Mouse (Mus musculus) B cell, adult 2 months (primary cell): ENCODE results near the gene Gm11492.

Source experiments
- DNase-seq, 2 experiments: peaks; one replicate each; pipeline ENCODE4 v3.0.0; 2022

Gene Gm11492

DNA sequence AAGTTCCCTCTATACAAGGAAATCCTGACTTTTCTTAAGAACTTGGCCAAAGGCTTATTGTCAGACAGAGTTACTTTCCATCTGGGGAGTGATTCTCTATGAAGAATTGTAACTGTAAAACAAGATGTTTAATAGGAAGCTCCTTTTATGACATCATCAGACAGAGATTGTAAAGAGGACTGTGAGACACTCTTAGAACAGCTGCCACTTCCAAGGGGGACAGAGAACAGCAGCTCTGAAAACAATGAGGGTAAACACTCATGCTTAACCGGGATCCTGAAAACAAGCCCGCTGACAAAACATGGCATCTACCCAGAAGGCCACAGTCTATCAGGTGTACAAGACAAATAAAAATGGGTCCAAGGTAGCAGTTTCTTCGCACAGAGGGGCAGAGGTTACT lies at the start of gene Gm11492:
TSS of gene Gm11492 (plus strand) at position 153 of the 400 bp plus-strand sequence.
- DNase-seq = no peak

DNA sequence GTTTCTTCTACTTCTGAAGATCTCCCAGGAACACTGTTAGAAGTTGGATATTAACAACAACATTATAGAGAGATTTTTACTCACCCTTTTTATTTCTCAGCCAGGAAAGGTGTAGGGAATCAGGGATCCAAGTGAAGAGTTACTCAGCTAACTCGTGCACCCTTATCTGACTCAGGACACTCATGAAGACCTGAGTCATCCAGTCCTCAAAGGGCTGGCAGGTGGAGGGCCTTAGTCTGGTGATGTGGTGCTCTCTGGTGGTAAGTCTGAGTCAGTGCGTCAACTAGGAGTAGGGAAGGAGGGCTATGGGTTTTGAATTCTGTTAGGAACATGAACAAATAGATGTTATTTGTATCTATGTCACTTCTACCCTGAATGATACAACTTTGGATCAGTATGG lies 47.2 kb upstream of the Gm11492 start:
- DNase-seq = peak; percentile 50 to 51

DNA sequence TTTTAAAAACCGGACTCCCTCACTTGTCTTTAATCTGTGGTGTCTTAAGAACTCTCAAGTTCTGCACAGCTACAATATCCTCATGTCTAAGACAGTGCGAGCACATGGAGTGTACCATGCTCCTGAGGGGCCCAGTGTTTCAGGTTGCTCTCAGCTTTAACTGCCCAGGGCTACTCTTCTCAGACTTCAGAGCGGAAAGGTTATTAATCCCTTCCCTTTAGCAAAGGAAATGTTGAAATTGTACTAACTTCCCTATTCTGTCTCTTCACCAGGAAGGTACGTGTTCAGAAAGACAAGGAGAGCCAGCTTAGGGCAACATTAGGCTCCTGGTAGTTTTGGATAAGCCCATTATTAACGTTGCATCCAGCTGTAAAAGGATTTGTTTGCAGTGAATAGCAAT lies 43.0 kb upstream of the Gm11492 start:
- no peak for DNase-seq

DNA sequence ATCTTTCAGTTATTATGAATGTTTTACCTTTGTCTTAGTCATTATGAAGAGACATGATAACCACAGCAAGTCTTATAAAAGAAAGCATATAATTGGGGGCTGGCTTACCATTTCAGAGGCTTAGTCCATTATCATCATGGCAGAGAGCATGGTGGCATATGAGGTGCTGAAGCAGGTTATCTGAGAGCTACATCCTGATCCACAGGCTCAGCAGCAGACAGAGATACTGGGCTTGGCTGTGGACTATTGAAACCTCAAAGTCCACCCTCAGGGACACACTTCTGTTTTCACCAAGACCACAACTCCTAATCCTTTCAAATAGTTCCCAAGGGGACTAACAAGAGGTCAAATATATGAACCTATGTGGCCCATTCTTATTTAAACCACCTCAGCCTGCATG lies 42.5 kb upstream of the Gm11492 start:
- no peak for DNase-seq

DNA sequence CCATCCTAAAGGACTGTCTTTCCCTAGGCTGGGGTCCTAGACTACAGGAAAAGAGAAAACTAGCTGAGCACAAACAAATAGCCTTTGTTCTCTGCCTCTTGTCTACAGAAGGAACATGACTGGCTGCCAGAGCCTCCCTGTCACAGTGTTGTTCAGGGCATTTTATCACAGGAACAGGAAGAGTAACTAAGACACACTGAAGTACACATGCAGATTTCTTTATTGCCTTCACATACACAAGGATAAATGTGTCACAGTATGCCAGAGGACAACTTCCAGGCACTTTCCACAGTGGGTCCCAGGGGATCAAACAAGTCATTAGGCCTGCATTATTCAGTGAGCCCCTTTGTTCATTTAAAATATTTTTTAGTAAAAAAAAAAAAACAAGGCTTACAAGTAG lies 41.7 kb upstream of the Gm11492 start:
- DNase-seq = no peak

DNA sequence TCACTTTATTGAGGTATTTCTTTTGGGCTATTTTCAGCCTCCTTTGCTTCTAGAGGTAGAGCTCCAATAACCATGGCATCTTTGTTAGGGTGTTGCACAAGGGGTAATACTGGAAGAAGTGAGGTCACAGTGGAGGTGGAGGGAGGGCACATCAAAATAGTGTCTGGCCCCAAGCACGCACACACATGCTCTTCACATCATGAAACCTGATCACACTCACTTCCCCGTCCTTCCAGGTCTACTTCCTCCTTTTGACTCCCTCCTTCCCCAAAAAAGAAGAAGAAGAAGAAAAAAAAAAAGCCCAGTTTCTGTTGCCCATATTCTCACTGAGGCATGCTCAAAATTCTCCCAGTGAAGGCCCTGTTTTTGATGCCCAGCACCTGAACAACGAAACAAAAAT lies 39.1 kb upstream of the Gm11492 start:
- DNase-seq = no peak

DNA sequence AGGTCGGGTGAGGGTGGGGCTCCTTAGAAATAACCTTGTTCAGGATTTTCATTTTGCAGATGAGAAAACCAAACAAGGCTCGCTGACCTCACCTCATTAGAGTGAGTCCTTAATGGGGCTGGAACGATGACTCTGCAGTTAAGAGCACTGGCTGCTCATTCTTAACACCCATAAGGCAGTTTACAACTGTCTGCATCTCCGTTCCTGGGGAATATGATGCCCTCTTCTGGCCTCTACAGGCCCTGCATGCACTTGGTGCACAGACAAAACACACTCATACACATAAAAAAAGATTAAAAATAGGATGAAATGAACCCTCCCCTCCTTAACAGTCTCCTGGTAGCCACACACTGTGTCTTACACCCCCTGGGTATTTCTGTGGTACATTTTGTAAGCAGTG lies 38.5 kb upstream of the Gm11492 start:
- peak; percentile 13 to 15 for DNase-seq

DNA sequence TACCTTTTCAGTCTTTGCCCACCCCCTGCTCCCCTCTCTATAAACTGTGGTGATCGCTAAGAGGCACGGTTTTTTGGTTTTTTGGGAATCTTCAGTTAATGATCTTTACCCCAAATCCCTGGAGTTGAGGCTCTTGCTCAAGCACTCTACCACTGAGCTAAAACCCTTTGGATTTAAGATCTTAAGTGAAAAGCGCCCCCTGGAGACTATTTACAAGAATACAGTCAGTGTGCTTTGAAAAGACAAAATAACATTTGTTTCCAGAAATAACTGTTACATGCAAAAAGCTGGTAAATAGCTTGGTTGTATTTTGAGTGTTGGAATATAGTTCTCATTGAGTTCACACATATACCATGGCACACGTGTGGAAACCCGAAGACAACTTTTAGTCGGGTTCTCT lies 34.8 kb upstream of the Gm11492 start:
- peak; percentile 7 to 9 for DNase-seq

DNA sequence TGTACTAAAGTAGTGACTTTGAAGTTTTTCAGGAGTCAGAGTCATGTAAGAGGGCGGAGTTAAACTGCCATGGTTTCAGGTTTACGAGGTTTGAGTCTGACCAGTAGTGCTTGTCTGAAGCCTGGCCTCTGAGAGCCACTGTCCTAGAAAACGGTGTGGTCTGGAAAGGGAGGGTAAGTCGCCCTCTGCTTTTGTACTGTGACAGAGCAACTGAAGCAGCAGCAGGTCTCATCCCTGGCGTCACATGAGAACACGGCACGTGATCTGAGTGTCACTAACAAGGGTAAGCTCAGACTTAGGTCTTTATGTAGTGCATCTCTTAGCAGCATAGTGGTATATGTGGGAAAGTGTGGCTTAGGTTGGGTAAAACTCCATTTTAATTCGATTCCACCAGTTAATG lies 24.2 kb upstream of the Gm11492 start:
- no peak for DNase-seq

DNA sequence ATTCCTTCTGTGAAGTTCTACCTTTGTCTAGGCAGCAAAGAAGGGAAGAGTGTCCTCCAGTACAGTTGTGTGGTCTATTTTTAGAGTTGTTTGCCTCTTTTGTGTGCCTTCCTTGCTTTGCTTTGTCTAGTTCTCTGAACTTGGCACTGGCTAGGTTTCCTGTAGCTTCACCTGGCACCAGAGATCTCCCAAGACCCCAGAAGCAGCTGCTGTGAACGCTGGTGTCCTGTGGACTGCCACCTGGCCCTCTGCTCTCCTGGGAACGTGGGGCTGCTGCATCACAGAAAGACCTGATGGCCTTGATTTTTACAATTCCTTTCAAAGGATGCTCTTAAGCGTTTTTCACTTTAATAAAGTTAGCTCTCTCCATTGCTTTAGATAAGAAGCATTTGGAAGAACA lies 23.5 kb upstream of the Gm11492 start:
- DNase-seq = no peak

DNA sequence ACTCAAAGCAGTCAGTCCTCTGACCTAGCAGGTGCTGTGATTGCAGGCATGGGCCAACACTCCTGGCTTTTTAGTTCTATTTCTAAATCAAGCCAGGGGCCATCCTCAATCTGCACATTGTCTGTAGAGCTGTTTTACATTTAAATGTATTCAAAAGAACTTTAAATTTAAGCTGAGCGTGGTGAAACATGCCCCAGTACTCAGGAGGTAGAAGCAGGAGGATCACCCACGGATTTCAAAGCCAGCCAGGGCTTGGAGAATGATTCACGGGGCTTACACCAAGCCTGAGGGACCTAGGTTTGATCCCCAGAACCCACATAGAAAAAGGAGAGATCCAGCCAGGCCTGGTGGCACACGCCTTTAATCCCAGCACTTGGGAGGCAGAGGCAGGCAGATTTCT lies 13.1 kb upstream of the Gm11492 start:
- no peak for DNase-seq

DNA sequence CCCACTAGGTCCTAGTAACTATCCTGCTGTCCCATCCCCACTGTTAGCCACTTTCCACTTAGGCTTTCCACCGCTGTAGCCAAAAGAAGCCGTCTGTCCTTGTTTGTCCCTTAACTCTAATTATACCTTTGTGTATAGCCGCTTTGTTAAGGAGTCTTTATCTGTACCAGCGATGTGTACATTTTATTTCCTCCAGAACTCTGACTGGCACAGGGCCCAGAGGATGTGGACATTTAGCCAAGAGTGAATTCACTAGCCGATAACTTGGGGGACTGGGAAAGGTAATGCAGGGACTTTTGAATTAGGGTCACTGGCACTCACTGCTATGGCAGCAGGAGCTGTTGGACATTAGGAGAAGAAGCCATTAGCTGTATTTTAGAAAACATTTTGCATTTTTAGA lies 12.1 kb upstream of the Gm11492 start:
- no peak for DNase-seq

DNA sequence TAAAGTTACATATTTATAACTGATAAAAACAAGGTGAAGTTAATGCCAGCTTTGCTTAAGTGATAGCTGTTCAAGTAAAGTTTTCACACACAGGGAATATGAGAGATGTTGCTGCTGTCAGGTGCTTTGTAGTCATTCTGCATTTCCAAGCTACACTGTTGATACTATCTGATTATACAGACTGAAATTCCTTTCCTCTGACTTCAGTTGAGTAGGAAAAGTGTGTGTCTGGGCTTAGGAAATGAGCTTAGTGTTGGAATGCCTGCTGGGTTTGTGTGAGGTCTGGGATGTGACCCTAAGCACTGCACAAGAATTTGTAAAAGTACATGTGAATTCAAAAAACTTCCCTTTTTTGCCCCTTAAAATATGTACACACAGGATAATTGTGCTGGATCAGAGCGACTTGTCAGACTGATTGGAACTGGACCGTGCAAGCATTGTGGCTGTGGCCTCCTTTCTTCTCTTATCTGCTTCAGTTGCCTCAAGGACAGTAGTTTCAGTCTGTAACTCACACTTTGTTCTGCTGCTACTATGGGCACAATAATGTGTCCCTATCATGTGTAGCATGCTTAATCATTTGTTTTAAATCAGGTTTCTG lies 11.2 kb upstream of the Gm11492 start:
- no peak for DNase-seq

DNA sequence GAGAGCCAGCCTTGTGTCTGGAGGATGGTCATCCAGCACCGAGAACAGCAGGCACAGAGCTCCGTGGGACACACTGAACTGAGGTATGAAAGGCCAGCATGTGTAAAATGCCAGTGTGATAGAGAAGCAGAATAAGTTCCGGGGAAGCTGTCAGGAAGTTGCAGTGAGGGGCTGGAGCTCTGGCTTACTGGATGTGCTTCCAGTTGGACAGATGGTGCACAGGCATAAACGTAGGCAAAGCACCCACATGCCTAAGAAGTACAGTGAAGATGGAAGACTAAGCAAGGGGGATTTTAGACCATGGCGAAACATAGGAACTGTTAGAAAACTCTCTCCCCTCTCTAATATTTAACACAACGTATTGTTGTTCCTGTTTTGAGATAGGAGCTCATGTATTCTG lies 5.2 kb upstream of the Gm11492 start:
- no peak for DNase-seq

DNA sequence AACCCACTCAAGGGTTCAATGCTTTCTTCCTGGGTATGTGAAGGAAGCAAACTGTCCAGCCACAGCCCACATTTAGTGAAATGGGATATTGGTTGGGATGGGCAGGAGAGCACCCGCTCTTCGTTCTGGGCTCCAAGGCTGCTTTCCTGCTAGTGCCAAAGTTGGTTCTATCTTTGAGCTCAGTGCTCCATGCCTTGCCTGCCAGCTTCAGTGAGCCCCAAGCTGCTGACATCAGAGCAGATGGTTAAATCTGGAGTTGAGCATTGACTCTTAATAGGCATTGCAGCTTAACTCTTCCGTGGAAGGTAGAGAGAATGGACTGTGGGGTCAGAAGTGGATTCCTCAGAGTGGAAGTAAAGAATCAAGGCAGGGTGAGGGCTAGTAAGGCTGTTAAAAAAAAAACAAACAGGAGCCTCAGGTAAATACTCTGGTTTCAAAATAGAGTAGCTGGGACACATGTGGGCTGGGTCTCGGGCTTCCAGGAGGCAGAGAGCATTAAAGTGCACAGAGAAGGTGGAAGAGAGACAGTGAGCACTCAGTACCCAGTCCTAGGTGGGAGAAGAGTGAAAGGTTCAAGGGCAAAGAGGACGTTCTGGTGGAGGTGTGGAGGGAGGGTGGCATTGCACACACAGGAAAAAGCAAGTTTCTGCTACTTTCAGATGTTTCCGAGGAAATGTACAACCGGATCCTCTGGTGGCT lies 2.0 kb downstream of the Gm11492 start, which contains the start of gene Sept4:
TSS of gene Sept4 (plus strand) at position 649 of the 699 bp plus-strand sequence.
- DNase-seq = no peak

DNA sequence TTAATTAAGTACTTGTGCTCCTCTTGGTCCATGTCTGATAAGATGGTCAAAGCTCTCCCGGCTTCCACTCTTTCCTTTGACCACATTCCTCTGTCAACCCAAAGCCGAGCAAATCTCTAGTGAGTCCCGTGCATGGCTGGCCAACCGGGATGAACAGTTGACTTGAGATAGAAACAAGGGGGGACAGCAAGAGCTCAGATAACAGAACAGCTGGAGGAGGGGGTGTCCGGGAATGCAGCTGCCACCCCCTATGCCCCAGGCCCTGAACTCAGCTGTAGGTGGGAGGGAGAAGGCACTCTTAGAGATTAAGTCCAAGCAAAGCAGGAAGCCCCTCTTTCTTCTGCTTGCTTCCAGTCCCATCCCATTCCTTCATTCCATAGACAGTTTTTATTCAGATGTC lies 4.3 kb downstream of the Gm11492 start:
- no peak for DNase-seq

DNA sequence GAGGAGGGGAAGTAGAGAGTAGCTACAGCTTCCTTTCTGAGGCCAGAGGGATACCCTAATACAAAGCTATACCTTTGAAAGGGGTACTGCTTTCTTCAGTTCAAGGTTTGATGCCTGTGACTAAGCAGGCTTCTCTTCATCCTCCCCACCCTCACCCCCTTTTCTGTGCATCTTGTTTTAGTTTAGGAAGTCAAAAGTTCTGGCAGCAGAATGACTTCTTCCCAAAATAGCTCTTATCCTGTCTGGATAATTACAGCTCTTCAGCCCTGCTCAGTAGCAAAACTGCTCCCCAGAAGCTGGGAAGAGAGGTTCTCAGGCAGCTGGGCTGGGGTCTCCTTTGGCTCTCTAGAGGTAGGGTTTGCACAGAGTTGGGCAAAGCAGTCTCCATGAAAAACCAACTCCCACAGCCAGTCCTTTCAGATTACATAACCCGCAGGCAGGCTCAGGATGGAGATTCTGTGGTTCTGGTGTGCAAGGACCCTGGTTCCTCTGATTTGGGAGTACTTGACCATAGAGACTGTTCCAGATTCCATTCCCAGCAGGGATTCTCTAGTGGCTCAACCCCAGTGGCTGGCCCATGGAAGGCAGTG lies 5.0 kb downstream of the Gm11492 start:
- DNase-seq = no peak

DNA sequence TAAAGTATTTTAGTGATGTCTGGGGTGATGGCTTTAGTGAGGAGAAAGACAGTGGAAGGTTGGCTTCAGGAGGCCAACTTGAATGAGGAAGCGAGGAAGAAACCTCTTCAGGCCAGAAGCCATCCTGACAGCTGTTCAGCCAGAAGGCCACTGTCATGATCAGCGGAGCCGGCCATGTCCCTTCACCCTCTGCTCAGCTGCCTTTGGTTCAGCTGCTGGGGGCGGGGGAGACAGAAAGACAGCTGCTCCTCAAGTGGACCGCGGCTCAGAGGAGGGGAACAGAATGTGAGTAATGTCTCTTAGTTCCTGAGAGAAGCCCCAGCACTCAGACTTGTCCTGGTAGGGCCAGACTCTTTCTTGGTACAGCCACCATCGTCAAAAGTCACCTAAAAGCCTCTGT lies 7.3 kb downstream of the Gm11492 start:
- DNase-seq = no peak

DNA sequence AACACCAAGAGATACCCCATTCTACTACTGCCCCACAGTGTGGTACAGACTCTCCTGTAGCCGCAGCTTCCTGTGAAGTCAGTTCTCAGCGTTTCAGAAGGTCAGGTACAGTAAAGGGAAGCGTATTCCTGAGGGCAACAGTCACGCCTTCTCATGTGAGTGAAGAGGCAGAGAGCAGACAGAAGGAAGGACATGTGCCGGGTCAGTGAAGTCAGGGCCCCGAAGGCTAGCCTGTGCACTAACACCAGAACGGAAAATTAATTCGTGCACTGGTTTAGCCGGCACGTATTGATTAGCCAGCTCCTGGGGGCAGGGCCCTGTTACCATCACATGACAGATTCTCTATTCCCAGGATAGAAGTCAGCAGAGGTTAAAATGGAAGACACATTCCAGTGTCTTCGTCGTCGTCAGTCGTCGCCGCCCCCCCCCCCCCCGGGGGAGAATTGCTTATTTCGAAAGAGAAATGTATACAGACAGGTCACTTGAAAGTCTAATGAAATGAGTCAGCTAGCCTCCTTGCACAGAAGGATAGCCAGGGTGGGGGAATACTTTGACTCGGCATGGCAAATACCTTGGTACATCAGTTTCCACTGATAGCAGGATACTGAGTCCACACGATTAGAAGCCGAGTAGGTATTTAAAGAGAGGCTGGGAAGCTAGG lies 8.2 kb downstream of the Gm11492 start:
- no peak for DNase-seq

DNA sequence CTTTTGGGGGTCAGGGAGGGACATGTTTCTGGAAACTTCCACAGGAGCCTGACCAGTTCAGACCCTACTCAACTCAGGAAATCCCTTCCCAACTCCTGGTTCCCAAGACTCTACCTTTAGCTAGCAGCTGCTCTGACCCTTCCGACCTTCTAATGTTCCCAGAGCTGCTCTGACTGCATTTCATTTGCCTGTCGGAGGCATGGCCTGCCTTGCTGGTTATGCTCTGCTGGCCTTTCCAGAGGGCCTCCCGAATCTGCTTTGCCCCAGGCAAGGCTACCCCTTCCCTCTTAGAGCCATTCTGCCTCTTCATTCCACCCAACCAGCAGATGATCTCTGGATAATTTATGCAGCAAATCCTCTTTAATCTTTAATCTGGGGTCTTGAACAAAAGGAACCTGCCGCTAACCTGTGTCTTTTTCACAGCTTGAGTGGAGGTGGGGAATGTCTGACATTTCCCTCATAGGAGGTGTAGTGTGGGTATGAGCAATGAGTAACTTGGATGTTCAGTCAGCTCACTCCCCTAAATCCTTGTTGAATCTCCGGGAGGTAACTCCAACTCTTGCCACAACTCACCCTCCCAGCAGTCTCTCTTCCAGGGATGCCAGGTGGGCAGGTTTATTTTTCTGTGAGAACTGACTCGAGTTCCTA lies 11.3 kb downstream of the Gm11492 start:
- DNase-seq = no peak

DNA sequence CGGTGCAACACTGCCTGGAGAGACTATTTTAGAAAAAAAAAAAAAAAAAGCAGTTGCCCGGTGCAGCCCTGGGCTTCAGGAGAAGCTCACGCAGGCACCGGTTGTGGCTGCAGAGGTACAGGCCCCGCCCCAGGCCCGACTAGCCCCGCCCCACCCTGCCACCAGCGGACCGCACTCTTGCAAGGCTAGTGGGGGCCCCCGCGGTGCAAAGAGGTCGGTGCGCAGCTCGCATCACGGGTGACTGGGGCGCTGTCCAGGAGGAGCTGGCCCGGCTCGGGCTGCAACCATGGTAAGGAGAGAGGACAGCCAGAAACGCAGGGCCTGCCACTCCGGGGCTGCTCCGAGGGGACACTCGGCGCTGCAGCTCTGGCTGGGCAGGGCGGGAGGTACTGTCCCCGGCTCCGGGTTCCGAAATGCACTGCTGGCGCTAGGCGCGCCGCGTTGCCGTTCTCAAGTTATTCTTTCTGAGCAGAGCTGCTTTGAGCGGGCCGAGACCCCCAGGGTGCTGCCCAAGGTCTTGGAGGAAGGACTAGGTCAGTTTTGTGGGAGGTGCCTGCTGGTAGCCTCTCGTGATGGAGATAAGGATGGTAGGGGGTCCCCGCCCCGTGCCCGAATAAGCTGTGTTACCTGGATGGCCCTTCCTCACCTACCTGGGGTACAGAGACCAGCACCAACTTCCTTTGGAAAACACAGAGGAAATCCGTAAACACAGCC lies 12.0 kb downstream of the Gm11492 start:
- peak; percentile 63 to 66 for DNase-seq

DNA sequence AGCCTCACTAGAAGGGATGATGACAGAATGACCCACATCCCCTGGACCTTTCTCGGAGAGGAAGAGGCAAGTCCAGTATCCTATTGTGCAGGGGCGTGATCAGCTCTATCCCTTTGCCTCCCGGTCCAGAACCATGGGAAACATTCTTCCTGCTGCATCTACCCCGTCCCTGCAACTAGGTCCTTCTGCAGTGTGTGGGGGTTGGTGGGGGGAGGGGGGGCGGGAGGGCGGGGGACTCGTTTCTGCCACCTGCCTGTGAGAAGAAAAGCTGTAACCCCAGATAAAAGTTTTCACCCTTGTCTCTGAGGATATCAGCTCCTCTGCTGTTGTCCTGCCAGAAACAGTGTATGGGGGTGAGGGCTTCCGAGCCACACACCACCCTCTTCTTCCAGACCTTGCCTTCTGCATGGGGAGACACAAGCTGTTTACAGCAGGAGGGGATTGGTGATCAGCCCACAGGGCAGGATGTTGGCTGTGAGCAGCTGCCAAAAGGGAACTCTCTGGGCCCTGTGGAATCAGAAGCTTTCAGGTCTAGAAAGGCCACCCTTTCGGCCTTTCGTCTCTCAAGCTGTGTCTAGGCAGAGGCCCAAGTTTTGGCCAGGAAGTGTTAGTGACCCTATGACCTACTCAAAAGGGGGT lies 12.6 kb downstream of the Gm11492 start:
- DNase-seq = no peak
